Mouse (Mus musculus): Measurements from ENCODE around the gene Mapkap1. TPM values are rescaled to one million over a fixed set of nuclear protein-coding genes. Genes with fewer than 3 reads are reported as not detected.
"Not testable (repeated sequence)": the region's sequence is repeated elsewhere in the genome, so short reads cannot be mapped to it uniquely, and the experiment has no call there.

Mapkap1 gene
- total and polyA plus RNA-seq, 2 experiments from 2014 or later = 60.3 to 87.6 TPM

DNA sequence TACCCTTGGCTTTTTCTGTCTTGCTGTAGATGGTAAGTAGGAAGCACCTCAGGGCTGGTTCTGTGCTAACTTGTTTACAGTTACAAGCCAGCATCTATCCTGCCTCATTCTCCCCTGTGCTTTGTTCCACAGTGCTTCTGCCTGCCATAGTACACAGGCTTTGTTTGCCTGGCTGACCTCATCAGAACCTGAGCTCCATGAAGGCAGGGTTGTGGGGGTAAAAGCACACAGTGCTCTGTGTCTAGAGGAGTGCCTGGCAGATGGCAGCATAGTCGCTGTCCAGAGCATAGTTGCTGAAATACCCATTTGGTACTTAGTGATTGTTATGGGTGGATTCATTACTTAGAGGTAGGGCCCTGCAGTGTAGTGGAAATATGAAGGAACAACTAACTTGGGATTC is 13.7 kb downstream of the Mapkap1 start:
- no peaks in the 10 kb centered on the region for H3K4me1 ChIP-seq (ENCODE audit: control insufficient read depth, insufficient read depth)
- H3K4me3 ChIP-seq (ENCODE audit: low read depth, low read length) = no peak overlapping the region
- H3K4me2 ChIP-seq (ENCODE audit: low read depth, low read length) = no peak overlapping the region
- peaks cover 15% of the 10 kb centered on the region; the same call in 1 of the 2 replicates for H3K36me3 ChIP-seq (replicated peaks; ENCODE audit: control insufficient read depth, insufficient read depth, low read length)
- WGBS = 50% methylated on average over 1 of the region's 1 CpGs
- DNase-seq (ENCODE audit: low spot score) (no peak), ATAC-seq (ENCODE audit: insufficient read depth, low read depth) (no peak)
- TF ChIP-seq EP300 (IDR thresholded peaks at IDR 0.05; ENCODE audit: low read depth) (no peak), CTCF (IDR thresholded peaks at IDR 0.05; ENCODE audit: low read depth) (no peak)
- H3K27ac ChIP-seq (ENCODE audit: low read depth) = no peak overlapping the region
- no peaks in the 10 kb centered on the region for H3K9me3 ChIP-seq (replicated peaks; ENCODE audit: control insufficient read depth, low read length)
- no peak overlapping the region for H3K9ac ChIP-seq (replicated peaks; ENCODE audit: low read depth, low read length)
- no peaks in the 10 kb centered on the region for H3K27me3 ChIP-seq (ENCODE audit: control insufficient read depth, insufficient read depth, low read length)

DNA sequence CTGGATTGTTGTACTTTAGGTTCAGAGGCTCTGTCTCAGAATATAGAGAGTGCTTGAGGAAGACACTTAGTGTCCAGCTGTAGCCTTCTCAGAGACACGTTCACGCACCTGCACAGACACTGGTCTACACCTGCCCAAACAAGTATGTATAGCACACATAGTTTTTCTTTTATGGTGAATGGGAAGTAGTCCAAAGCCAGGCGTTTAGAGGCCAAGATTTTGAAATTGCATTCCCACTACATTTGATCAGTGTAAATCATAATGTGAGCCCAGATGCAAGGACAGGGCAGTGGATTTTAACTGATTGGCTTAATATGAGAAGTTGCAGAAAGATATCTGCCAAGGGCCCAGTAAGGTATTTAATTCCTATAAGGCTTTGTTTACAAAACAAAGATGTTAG is 17.6 kb downstream of the Mapkap1 start:
- WGBS = 90% methylated on average over 3 of the region's 3 CpGs
- no peak for ATAC-seq (ENCODE audit: insufficient read depth, low read depth)

DNA sequence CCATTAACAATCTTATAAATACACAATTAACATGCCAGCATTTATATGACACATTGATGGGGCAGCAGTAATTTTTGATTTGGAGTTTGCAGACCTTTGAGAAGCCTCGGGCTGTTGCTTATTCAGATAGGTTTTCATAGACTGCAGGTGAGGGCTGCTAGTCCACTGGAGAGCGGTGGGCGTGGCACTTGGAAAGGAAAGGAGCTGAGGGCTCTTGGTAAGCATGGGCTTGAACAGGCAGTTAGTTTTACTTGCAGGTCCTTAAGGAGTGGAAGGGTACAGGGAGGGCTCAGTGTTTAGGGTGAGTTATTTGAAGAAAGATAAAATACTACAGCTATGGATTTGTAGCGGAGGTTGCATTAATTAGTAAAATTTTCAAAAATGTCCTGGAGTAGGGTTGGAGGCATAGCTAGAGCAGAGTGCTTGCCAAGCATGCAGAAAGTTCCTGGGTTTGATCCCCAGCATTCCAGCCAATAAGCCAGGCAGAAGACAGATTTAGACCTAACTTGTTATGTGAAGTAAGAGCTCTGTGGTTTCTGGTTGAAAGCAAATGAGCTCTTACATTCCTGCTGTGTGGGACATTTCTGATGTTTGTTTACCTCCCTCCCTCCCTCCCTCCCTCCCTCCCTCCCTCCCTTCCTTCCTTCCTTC is 19.1 kb downstream of the Mapkap1 start:
- WGBS = 88% methylated on average over 4 of the region's 4 CpGs
- TF ChIP-seq CTCF (IDR thresholded peaks at IDR 0.05; ENCODE audit: low read depth) (no peak), EP300 (IDR thresholded peaks at IDR 0.05; ENCODE audit: low read depth) (no peak)
- H3K27ac ChIP-seq (ENCODE audit: low read depth) = no peak overlapping the region
- no peak overlapping the region for H3K9ac ChIP-seq (replicated peaks; ENCODE audit: low read depth, low read length)
- H3K9me3 ChIP-seq (replicated peaks; ENCODE audit: control insufficient read depth, low read length) = no peaks in the 10 kb centered on the region
- H3K4me3 ChIP-seq (ENCODE audit: low read depth, low read length) = no peak overlapping the region
- H3K27me3 ChIP-seq (ENCODE audit: control insufficient read depth, insufficient read depth, low read length) = no peaks in the 10 kb centered on the region
- no peak for ATAC-seq (ENCODE audit: insufficient read depth, low read depth)
- no peaks in the 10 kb centered on the region for H3K4me1 ChIP-seq (ENCODE audit: control insufficient read depth, insufficient read depth)
- H3K4me2 ChIP-seq (ENCODE audit: low read depth, low read length) = no peak overlapping the region
- peaks cover 15% of the 10 kb centered on the region; the same call in 1 of the 2 replicates for H3K36me3 ChIP-seq (replicated peaks; ENCODE audit: control insufficient read depth, insufficient read depth, low read length)
- no peak for DNase-seq (ENCODE audit: low spot score)

More for the DNA sequence above, 17.6 kb downstream of the Mapkap1 start:
- no peak for DNase-seq (ENCODE audit: low spot score)
- no peak overlapping the region for H3K27ac ChIP-seq (ENCODE audit: low read depth)
- H3K27me3 ChIP-seq (ENCODE audit: control insufficient read depth, insufficient read depth, low read length) = no peaks in the 10 kb centered on the region
- no peaks in the 10 kb centered on the region for H3K4me1 ChIP-seq (ENCODE audit: control insufficient read depth, insufficient read depth)
- peaks cover 15% of the 10 kb centered on the region; the same call in 1 of the 2 replicates for H3K36me3 ChIP-seq (replicated peaks; ENCODE audit: control insufficient read depth, insufficient read depth, low read length)
- no peak overlapping the region for H3K4me3 ChIP-seq (ENCODE audit: low read depth, low read length)
- H3K4me2 ChIP-seq (ENCODE audit: low read depth, low read length) = no peak overlapping the region
- H3K9ac ChIP-seq (replicated peaks; ENCODE audit: low read depth, low read length) = no peak overlapping the region
- TF ChIP-seq CTCF (IDR thresholded peaks at IDR 0.05; ENCODE audit: low read depth) = no peak
- TF ChIP-seq EP300 (IDR thresholded peaks at IDR 0.05; ENCODE audit: low read depth) = no peak
- no peaks in the 10 kb centered on the region for H3K9me3 ChIP-seq (replicated peaks; ENCODE audit: control insufficient read depth, low read length)

DNA sequence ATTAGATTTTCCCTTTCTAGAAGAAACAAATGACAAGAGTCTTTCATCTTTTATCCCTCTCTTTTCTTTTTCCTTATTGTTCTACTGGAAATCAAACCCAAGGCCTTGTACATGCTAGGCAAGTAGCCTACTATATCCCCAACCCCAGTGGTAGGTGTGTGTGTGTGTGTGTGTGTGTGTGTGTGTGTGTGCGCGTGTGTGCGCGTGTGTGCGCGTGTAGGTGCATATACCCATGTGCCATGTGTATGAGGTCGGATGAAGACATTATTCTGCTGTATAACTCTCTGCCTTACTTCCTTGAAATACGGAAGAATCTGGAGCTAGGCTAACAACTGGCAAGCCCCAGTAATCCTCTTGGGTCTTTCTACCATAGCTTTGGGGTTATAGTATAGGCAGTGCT is 24.1 kb downstream of the Mapkap1 start:
- H3K4me1 ChIP-seq (ENCODE audit: control insufficient read depth, insufficient read depth) = no peaks in the 10 kb centered on the region
- ATAC-seq (ENCODE audit: insufficient read depth, low read depth) (no peak), DNase-seq (ENCODE audit: low spot score) (no peak)
- WGBS = 96% methylated on average over 8 of the region's 8 CpGs
- no peak overlapping the region for H3K27ac ChIP-seq (ENCODE audit: low read depth)
- H3K9ac ChIP-seq (replicated peaks; ENCODE audit: low read depth, low read length) = no peak overlapping the region
- H3K4me2 ChIP-seq (ENCODE audit: low read depth, low read length) = no peak overlapping the region
- H3K36me3 ChIP-seq (replicated peaks; ENCODE audit: control insufficient read depth, insufficient read depth, low read length) = peaks cover 11% of the 10 kb centered on the region
- no peaks in the 10 kb centered on the region for H3K27me3 ChIP-seq (ENCODE audit: control insufficient read depth, insufficient read depth, low read length)
- no peak overlapping the region for H3K4me3 ChIP-seq (ENCODE audit: low read depth, low read length)
- no peaks in the 10 kb centered on the region for H3K9me3 ChIP-seq (replicated peaks; ENCODE audit: control insufficient read depth, low read length)
- TF ChIP-seq EP300 (IDR thresholded peaks at IDR 0.05; ENCODE audit: low read depth) (no peak), CTCF (IDR thresholded peaks at IDR 0.05; ENCODE audit: low read depth) (no peak)

DNA sequence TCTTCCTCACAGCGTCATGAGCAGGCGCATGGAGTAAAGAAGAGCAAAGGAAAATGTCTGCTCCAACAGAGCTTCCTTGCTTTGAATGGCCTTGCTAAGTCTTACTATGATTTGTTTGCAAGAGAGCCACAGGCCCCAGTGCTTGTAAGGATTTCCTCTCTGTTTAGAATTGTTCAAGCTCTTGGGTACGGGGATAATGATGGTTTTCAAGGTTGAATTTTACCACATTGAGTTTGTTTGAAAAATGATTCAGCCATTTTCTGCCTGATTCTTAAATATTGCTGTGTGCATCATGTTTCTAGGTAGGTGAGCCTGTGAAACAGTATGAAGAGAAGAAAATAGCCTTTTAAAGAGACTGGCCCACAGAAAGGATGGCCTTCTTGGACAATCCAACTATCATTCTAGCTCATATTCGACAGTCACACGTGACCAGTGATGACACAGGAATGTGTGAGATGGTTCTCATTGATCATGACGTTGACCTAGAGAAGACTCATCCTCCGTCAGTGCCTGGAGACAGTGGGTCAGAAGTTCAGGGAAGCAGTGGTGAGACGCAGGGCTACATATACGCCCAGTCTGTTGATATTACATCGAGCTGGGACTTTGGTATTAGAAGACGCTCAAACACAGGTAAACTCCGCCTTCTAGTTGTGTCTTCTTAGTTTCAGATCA is 25.3 kb downstream of the Mapkap1 start:
- TF ChIP-seq CTCF (IDR thresholded peaks at IDR 0.05; ENCODE audit: low read depth) = no peak
- TF ChIP-seq EP300 (IDR thresholded peaks at IDR 0.05; ENCODE audit: low read depth) = no peak
- Histone ChIP-seq H3K27ac (ENCODE audit: low read depth) (no peak overlapping the region), H3K27me3 (ENCODE audit: control insufficient read depth, insufficient read depth, low read length) (no peaks in the 10 kb centered on the region), H3K9me3 (replicated peaks; ENCODE audit: control insufficient read depth, low read length) (no peaks in the 10 kb centered on the region), H3K9ac (replicated peaks; ENCODE audit: low read depth, low read length) (no peak overlapping the region), H3K4me3 (ENCODE audit: low read depth, low read length) (no peak overlapping the region), H3K4me1 (ENCODE audit: control insufficient read depth, insufficient read depth) (no peaks in the 10 kb centered on the region), H3K4me2 (ENCODE audit: low read depth, low read length) (no peak overlapping the region), H3K36me3 (replicated peaks; ENCODE audit: control insufficient read depth, insufficient read depth, low read length) (peaks cover 19% of the 10 kb centered on the region)
- ATAC-seq (ENCODE audit: insufficient read depth, low read depth) = no peak
- WGBS = 90% methylated on average over 12 of the region's 12 CpGs
- no peak for DNase-seq (ENCODE audit: low spot score)

DNA sequence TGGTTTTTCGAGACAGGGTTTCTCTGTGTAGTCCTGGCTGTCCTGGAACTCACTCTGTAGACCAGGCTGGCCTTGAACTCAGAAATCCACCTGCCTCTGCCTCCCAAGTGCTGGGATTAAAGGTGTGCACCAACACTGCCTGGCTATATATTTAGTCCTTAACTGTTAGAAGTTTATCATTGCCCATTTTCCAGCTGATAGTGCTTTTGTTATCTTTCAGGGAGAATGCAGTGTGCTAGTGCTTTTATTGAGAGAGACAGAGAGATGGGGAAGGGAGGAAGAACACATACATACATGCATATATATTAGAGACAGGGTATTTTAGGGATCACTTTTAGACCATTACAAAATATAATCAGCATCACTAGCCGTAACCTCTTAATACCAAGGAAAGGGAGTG is 26.3 kb downstream of the Mapkap1 start:
- WGBS = 94% methylated on average over 1 of the region's 2 CpGs
- not testable (repeated sequence) for ATAC-seq (ENCODE audit: insufficient read depth, low read depth)

More for the DNA sequence above, 26.3 kb downstream of the Mapkap1 start:
- not testable (repeated sequence) for H3K4me3 ChIP-seq (ENCODE audit: low read depth, low read length); H3K9me3 ChIP-seq (replicated peaks; ENCODE audit: control insufficient read depth, low read length); H3K27ac ChIP-seq (ENCODE audit: low read depth); H3K9ac ChIP-seq (replicated peaks; ENCODE audit: low read depth, low read length); H3K4me2 ChIP-seq (ENCODE audit: low read depth, low read length); H3K4me1 ChIP-seq (ENCODE audit: control insufficient read depth, insufficient read depth); H3K27me3 ChIP-seq (ENCODE audit: control insufficient read depth, insufficient read depth, low read length); DNase-seq (ENCODE audit: low spot score)
- peaks cover 28% of the 10 kb centered on the region for H3K36me3 ChIP-seq (replicated peaks; ENCODE audit: control insufficient read depth, insufficient read depth, low read length)
